Mouse (Mus musculus): ENCODE data around the gene Zbtb7a.

The Zbtb7a gene

DNA sequence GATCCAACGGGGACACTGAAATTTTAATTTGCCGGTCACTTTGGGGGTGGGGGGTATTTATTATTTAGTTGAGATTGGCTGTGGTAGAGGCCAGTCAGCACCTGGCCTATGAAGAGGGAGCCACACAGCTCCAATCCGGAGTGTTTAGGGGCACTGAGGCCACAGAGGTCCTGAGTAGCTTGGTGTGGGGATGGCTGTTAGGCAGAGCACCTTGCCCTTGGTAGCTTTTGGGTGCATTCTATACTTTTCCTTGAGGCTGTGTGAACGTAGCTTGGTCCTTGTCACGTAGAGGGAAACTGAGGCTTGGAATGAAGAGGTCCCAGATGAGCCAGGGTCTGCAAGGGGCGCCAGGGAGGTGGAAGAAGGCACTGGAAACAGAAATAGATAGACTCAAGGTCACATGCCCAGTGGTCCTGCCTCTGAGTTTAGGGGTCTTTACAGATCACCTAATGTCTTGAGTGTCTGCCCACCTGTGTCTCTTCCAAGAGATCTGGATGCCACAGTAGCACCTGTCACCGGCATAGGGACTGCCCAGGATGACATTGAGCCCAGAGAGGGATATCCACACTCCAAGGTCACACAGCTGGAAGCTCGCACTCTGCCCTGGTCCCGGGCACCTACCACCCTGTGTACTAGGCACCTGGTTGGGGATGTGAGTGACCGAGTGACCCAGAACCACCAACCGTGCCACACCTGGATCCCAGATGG lies 4.0 kb downstream of the Zbtb7a start:
- DNase-seq (ENCODE audit: low spot score), result no peak

DNA sequence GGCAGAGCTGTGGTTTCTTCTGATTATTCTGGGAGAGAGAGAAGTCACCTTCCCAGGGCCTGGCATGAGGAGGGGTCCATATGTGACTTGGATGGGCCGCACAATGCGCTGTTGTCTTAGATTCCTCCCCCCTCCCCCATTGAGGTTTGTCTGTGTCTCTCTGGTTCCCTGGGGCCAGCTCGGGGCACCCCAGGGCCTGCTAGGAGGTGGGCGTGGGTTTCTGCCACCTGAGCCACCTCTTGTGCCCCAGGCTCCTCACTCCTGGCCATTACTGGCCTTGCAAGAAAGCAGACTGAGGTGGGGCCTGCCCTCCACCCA lies 4.5 kb downstream of the Zbtb7a start:
- no peak for DNase-seq (ENCODE audit: low spot score)

DNA sequence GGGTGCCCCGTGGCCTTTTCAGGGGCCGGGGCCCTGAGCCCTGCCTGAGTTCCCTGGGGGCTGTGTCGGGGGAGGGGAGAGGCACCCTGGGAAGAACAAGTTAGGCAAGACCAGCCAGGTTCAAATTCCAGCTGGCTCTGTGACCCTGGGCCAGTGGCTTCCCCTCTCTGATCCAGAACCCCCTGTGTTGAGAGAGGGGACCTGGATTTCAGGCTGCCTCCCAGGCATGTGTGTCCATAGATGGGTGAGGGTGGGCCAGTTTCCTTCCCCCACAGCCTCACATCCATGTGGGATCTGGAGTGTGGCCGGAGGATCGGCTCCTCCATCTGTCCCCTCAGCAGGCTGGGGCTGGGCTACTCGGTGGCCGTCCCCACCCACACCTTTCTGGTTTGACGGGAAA lies 5.0 kb downstream of the Zbtb7a start:
- DNase-seq (ENCODE audit: low spot score), result no peak

DNA sequence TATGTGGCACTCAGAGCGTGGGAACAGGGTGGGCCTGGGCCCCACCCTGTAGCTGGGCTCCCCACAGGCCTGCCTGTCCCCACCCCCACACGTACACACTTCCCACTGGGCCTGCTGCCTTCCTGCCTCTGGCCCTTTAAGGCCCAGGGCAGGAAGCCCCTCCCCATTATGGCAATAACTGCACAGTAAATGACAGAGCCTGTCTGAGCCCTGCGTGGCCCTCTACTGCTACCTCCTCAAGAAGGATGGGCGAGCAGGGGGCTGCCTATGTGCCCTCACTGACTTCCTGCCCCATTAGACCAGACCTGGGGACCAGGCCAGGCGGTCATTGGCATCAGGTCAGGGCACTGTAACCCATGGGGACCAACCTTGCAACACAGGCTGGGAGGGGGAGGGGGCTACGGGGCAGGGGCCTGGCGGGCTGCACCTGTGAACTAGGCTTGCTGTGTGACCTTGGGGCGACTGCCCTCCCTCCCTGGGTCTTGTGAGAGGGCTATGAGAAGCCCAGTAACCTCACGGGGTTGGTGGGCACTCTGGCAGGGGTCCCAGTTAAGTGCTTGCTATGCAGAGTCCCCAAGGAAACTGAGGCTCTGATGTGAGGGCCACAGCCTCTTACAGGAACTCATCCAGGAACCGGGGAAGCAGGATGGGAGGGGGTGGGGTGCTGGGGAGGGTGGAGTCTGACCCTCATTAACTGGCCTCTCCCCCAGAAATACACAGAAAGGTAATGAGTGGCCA lies 5.9 kb downstream of the Zbtb7a start:
- no peak for DNase-seq (ENCODE audit: low spot score)

DNA sequence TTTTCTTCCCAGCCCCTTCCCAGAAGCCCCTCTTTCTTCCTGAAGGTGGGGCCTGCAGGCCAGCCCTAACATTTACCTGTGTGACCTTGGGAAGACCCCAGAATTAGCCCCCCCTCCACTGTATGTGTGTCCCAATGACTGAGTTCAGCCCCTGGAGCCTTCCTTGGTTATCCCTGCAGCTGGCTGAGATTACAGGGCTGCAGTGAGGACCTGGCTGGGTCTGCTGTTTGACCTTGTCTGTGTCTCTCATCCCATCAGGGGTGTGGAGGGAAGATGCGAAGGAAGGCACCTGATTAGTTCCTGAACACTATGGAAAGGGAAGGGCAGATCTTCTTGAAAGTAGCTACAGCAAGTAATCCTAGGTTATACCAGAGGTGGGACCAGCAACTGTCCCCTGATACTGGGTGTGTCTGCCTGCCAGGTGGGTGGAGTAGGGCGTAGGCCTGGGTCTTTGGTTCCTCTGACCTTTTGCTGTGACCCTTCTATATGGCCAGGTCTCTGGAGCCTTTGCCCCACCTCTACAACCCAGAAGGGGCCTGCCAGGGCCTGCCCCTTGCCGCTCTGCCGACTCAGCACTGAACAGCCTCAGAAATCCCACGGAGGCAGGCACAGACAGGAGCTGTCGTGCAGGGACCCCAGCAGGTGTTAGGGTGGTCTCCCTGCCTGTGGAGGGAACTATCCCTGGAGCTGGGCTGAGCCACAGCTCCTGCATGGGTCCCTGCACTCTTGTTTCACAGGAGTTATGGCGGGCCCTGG lies 6.6 kb downstream of the Zbtb7a start:
- DNase-seq (ENCODE audit: low spot score), result no peak

DNA sequence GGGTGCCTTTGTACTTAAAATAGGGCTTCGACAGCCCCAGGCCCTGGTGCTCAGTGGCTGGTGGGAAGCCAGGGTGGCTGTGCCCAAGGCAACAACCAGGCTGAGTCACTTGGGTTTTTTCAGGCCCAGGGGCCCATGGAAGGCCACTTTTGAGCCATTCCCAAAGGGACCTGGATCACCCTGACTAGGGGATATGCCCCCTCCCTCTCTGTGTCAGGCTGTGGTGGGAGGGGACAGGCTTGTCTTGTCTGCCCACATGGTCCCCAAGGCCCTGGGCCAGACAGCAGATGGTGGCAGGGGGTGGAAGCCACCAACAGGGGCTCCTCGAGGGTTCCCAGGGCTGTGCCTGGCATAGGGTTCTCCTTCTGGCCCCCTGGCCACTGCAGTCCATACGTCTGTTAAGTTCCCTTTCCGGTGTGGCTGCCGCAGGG lies 7.5 kb downstream of the Zbtb7a start:
- DNase-seq (ENCODE audit: low spot score), result no peak

DNA sequence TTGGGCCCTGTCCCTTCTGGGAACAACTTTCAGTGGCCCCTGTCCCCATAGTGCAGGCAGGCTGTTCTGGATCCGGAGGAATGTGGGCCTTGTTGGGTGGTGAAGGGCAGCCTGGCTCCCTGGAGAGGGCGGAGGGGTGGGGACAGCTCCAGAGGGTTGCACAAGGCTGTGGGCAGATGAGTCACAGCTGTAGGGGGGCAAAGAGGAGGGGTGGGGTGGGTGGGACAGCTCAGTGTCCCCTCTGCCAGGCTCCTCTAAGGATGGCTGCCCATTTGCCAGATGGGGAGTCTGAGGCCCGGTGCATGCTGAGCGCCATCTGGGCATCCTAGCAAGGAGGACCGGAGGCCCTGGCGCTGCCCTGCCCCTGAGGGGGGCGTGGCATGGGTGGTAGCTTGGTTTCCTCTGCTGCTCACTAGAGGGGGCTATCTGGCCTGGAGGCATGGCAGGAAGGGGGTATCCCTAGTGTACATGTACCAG lies 8.2 kb downstream of the Zbtb7a start:
- DNase-seq (ENCODE audit: low spot score), result peak; percentile 57

DNA sequence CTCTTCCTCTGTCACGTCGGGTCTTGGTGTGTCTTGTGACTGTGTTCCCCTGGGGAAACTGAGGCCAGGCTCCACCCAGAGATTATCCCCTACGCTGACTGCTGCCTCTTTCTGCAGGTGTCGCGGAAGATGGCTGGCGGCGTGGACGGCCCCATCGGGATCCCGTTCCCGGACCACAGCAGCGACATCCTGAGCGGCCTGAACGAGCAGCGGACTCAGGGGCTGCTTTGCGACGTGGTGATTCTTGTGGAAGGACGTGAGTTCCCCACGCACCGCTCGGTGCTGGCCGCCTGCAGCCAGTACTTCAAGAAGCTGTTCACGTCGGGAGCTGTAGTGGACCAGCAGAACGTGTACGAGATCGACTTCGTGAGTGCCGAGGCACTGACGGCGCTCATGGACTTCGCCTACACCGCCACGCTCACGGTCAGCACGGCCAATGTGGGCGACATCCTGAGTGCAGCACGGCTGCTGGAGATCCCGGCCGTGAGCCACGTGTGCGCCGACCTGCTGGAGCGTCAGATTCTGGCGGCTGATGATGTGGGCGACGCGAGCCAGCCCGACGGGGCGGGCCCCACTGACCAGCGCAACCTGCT lies 8.9 kb downstream of the Zbtb7a start:
- DNase-seq (ENCODE audit: low spot score), result no peak

DNA sequence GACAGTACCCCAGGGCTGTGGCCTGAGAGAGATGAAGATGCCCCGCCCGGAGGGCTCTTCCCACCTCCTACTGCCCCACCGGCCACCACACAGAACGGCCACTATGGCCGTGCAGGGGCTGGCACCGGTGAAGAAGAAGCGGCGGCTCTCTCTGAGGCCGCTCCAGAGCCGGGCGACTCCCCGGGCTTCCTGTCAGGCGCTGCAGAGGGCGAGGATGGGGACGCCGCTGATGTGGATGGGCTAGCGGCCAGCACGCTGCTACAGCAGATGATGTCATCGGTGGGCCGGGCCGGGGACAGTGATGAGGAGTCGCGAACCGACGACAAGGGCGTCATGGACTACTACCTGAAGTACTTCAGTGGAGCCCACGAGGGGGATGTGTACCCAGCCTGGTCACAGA lies 9.6 kb downstream of the Zbtb7a start:
- DNase-seq (ENCODE audit: low spot score), result no peak

DNA sequence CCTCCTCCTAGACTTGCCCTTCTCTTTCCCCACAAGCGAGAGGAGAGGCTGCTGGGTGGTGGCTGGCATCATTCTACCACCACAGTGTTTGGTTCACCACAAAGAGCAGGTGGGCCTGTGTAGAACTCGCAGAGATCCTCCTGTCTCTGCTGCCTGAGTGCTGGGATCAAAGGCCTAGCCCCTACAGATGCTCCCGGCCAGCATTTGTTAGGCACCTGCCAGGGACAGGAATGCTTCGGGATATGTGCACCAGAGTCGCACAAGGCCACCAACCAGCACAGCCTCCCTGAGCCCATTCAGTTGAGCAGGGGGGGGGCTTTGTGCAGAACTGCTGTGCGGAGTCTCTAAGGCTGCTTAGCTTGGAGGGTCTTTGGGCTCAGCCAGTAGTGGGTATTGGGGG lies 10.3 kb downstream of the Zbtb7a start:
- DNase-seq (ENCODE audit: low spot score), result no peak

DNA sequence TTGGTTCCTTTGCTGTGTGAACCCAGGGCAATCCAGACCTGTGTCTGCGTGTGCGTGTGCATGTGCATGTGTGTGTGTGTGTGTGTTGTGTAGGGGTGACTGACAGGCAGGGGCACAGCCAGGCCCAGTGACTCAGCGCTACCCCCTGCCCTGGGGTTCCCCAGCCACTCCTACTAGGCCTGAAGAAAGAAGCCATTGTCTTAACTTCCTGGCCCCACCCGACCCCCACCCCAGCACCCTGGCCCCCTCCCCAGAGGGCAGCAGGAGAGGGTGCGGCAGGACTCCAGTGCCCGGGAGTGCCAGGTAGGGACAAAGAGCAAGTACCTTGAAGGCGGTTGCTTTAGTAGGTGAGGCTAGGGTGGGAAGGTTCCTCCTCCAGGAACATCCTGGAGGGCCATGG lies 10.8 kb downstream of the Zbtb7a start:
- DNase-seq (ENCODE audit: low spot score), result no peak

DNA sequence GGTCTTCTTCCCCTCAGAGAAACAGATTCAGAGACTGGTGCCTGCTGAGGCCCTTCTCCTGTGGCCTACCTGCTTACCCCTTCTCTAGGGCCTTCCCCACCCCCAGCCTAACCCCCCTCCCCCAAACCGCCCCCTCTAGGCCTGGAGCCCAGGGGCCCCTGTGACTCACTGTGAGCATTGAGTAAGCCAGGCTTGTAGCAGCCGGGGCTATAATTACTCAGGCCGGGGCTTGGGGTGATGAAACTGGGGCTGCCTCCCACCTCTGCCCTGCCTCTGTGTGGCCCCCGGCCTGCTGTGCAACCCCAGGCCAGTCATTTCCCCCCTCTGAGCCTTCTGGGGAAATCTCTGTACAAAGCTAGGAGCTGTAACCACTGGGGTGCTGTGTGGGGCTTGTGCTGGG lies 11.3 kb downstream of the Zbtb7a start:
- DNase-seq (ENCODE audit: low spot score), result no peak

DNA sequence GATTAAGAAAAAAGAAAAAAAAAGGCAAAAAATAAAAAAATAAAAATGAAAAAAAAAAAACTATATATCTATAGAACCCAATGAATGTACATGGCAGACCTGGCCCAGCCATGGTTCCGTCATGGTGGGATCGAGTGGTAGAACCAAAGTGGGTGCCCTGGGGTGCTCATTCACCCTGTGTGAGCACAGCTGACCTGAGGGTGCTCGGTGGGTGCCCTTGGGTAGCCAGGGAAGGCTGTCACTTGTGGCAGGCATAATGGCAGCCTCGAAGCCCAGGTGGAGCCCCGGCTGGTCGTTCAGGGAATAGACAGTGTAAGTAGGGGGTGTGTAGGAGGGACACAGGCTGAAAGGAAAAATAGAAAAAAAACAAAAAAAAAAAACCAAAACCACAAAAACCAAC lies 16.2 kb downstream of the Zbtb7a start:
- no peak for DNase-seq (ENCODE audit: low spot score)

DNA sequence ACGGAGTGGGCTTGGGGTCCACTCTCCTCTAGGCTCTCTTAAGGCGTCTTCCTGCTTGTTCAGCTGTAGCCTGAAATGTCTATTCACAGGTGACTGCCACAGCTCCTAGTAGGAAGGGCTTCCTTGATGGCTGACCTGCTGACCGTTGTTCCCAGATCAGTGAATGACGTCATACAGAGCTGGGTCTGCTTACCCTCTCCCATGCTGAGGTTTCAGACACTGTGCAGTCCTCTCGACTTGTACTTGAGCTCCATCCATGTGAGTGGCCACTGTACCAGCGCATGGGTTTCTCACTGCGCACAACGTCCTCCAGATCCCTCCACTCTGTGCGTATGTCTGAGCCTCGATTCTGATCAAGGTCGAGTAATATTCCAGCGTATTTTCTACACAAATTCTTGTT lies 17.6 kb downstream of the Zbtb7a start:
- no peak for DNase-seq (ENCODE audit: low spot score)

DNA sequence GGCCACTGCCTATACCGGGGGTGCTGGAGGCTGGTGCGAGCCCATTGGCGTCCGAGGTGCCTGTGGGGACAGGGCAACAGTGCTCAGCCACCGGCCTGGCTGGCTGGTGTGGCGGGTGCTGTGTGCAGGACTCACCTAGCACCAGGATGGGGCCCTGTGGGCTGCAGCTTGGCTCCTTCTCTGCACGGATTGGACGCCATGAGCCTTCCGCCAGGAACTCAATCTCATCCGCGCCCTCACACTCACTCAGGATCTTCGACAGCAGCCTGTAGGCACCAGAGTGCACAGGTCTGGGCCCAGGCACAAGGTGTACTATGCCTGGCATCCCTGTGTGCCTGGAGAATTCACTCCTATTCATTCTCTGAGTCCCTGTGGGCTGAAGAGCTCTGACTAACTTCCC lies 19.3 kb downstream of the Zbtb7a start:
- no peak for DNase-seq (ENCODE audit: low spot score)

DNA sequence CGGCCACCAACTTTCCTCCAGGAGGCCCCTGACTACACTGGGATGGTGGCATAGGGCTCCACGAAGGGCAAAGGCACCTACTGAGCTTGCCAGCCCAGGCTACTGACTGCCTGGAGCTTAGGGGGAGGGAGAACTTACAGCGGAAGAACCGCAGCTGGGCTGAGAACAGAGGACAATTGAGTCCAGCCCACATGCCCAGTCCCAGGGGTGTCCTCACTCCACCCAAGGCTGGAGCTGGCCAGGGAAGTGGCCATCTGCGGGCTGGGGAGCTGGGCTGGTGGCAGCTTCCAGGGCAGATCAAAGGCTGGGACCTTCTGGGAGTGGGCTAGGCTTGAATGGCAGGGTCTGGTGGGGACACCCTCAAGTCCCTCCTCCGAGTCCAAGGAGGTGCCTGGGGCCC lies 19.7 kb downstream of the Zbtb7a start:
- DNase-seq (ENCODE audit: low spot score), result no peak

DNA sequence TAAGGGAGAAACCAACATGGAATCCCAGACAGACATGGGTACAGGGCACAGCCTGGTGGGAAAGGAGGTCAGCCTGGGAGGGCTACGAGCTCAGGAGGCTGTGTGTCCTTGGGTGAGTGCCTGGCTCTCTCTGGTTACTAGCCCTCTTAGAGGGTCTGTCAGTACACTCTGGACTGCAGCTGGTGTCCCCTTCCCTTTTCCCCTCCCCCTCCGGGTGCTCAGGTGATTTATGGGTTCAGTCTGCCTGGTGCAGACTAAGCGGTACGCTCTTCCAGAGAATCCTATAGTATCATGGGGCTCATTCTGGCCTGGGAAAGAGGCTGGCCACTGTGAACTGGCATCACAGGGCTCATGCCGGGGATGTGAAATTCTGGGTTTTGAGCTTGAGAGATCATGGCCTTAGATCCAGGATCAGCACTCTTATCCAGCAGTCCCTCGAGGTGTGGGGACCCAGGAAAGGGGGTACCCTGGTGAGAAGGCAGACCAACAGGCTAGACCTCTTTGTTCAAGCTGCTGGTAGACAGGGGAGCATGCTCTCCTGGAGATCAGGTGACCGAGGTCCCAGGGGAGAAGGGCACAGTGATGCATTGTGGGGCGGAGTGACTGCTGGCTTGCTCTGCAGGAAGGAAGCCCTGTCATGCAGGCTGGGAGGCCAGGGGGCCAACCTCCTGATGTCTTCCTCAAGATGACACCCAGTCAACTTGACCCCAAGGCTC lies 26.7 kb downstream of the Zbtb7a start:
- DNase-seq (ENCODE audit: low spot score), result no peak

DNA sequence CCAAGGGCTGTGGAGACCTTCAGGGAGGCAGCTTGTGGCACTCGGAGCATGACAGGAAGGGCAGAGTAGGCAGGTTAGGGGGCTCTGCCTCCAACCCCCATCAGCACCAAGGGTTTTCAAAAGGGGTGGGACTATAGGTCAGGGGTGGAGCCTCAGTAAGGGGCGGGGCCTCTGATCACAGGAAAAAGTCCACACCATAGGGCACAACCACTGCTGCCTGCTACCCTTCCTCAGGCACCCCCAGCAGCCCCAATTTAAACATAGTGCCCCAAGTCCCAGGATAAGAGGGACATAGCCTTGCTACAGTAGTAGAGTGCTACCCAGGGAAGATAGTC lies 27.3 kb downstream of the Zbtb7a start:
- DNase-seq (ENCODE audit: low spot score), result no peak

DNA sequence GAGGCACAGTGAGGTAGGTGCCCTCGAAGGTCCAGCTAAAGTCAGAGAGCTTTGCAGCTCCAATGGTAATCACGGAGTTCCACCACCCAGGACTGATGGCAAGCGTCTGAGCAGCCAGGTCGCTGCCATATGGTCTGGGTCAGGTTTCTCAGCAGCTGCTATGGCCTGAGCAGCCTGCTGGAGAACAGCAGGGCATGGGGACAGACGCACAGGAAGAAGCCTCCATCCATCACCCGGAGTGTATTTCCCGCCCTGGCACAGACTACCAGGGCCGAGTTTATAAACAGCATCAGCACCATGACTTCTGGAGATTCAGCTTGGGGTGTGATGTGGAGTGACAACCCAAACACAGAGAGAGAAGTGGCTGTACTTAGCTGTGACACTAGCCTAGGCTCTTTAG lies 30.1 kb downstream of the Zbtb7a start:
- DNase-seq (ENCODE audit: low spot score), result no peak

DNA sequence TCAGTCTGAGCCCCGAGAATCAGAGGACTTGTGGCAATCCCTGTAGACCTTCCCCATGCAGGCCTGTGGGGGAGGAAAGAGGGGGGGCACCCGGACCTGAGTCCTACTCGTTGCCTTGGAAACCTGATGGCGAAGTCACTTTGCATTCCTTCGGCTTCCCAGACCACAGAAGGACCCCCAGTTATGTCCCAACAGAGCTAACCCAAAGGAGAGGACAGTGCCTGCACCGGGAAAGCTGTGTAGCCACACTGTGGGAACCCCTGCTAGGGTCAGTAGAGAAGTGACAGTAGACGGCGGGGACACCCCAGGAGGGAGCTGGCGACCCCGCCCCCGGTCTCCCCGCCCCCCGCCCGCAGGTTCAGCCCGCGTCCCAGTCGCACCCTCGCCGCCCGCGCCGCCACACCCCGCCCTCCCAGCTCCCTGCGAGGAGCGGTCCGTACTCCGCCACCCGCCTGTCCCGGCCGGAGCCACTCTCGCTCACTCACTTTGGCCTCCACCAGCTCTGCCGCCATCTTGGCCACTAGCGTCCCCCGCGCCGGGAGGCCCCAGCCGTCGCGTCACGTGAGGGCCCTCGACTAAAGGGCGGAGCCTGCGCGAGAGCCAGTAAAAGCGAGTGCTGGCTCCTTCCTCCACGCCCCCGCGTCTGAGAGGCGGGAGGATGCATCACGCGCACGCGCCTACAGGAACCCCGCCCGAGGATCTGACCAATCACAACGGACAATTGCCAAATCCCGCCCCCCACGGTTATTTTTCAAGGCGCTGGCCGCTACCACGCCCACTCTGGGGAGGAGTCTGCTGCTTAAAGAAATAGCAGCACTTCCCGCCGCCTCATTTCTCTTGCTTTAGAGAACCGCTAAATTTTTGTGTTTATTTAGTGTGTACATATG lies 32.4 kb downstream of the Zbtb7a start, which contains the start of gene Pias4:
Gene Pias4, minus strand, starts transcription at position 724 of the 887 bp plus-strand sequence.
- DNase-seq (ENCODE audit: low spot score), result peak; percentile 100

DNA sequence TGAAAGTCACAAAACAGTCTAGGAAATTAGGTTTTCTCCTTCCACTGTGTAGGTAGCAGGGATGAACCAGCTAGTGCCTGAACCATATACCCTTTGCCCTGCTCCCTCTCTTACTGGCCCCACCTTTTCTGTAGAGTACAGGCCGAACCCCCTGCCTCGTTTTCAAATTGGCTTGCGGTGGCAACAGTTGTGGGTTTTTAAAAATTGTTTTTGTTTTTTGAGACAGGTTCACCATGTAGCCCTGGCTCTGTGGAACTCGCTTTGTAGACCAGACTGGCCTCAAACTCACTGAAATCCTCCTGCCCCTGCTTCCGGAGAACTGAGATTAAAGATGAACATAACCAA lies 33.0 kb downstream of the Zbtb7a start:
- DNase-seq (ENCODE audit: low spot score), result no peak
